In genomic region chr19:47865353-47865947, GRCm38 (mm10) we compare ENCODE assay signal across 8 mouse cellular contexts. TPM values are rescaled to one million over a fixed set of nuclear protein-coding genes. Genes with fewer than 3 reads are reported as not detected.
DNase-seq lines count a peak whose midpoint lies in the region; ATAC-seq and TF ChIP-seq lines count a peak whose summit lies in the region.

Gene Gsto2, plus strand, starts transcription at chr19:47865534.

- H3K27me3 ChIP-seq in G1E (ENCODE audit: insufficient read depth, low read length): 0 out of 2 replicates have a peak, but pooled peaks cover 7% of the 10 kb centered on the region
- H3K27me3 ChIP-seq in lung, embryonic 16.5 days (ENCODE audit: control insufficient read depth, insufficient read depth, low read depth, low read length): no peaks in the 10 kb centered on the region

- no peak for TF ChIP-seq CTCF in G1E (IDR thresholded peaks at IDR 0.05; ENCODE audit: low read depth, low read length)

- peaks cover 7% of the 10 kb centered on the region; the same call in 1 of the 2 replicates for H3K4me1 ChIP-seq in G1E (ENCODE audit: insufficient read depth, low read depth, low read length)
- peaks cover 7% of the 10 kb centered on the region; the same call in 1 of the 2 replicates for H3K4me1 ChIP-seq in lung, embryonic 16.5 days (replicated peaks; ENCODE audit: control insufficient read depth, insufficient read depth, low read length)

- peak within 1 kb of the TSS; percentile 72 for H3K4me3 ChIP-seq in G1E (ENCODE audit: low read depth, low read length)
- H3K4me3 ChIP-seq in lung, embryonic 16.5 days (ENCODE audit: low read length): peak within 1 kb of the TSS; percentile 79

- peak; percentile 90 for DNase-seq in G1E (ENCODE audit: low spot score)
- peak; percentile 92 for DNase-seq in cerebellum, adult 8-10 months
- DNase-seq in forelimb bud, embryonic 11.5 days (ENCODE audit: low read depth, low spot score): peak; percentile 95
- peak; percentile 79 for DNase-seq in layer of hippocampus, adult 9-10 months (ENCODE audit: low spot score)
- DNase-seq in ovary, postnatal 10 days (ENCODE audit: low spot score): peak; percentile 73
- DNase-seq in thymus, postnatal 10 days (ENCODE audit: low spot score in 2 of 2): peak; percentile 92 to 94

- H3K9me3 ChIP-seq in G1E (replicated peaks): peaks cover 9% of the 10 kb centered on the region; the same call in 1 of the 2 replicates
- H3K9me3 ChIP-seq in lung, embryonic 16.5 days (ENCODE audit: control insufficient read depth, low read length): no peaks in the 10 kb centered on the region

- WGBS in lung, embryonic 16.5 days: under 1% methylated on average over 49 of the region's 49 CpGs

- peak within 1 kb of the TSS; percentile 96 for H3K4me2 ChIP-seq in lung, embryonic 16.5 days (ENCODE audit: low read depth, low read length)

- peak within 1 kb of the TSS; percentile 88 for H3K9ac ChIP-seq in lung, embryonic 16.5 days (ENCODE audit: low read length)

- peaks cover 14% of the 10 kb centered on the region for H3K36me3 ChIP-seq in G1E (replicated peaks)
- no peaks in the 10 kb centered on the region; the same call in 1 of the 2 replicates for H3K36me3 ChIP-seq in lung, embryonic 16.5 days (ENCODE audit: control insufficient read depth, insufficient read depth, low read length)

- peak; percentile 96 for ATAC-seq in G1E (ENCODE audit: extremely low read depth, insufficient number of reproducible peaks, low FRiP score, poor library complexity, severe bottlenecking)
- ATAC-seq in hematopoietic stem cell, adult 5-6 weeks (replicated peaks in 1 of 2; ENCODE audit: insufficient read depth in 1 of 2, low FRiP score in 2 of 2, low TSS enrichment in 1 of 2, low read depth in 1 of 2, poor library complexity in 2 of 2, severe bottlenecking in 2 of 2): peak; percentile 99 to 100
- peak; percentile 100 for ATAC-seq in lung, embryonic 16.5 days (ENCODE audit: low read depth)

- H3K27ac ChIP-seq in lung, embryonic 16.5 days (ENCODE audit: low read length): peak within 1 kb of the TSS; percentile 79

RNA-seq across cellular contexts. Expression of gene Gsto2, which starts in this region (rescaled TPM):
- total RNA-seq in G1E (2014; fragmentation: Nextera tagmentation) (2.6 and 4.7 TPM in 2 replicates), G1E (2017) (0.58 and 0.76 TPM in 2 replicates)
- polyA plus RNA-seq in G1E (2012): 0.11 TPM in 1 of 2 replicates, not detected in the other
- not detected in 2 replicates for total RNA-seq in hematopoietic stem cell, adult 5-6 weeks (2017)
- 1.2 and 1.3 TPM in 2 replicates for polyA plus RNA-seq in lung, embryonic 16.5 days (2015; fragmentation: Nextera tagmentation; extraction: Ambion mirVana)

Comparison
In these comparisons a context has a peak if more than half of its experiments do, and no peak if none do; other contexts are left out.
1. Peak in every context shown above with its lines: DNase-seq, ATAC-seq, H3K4me3 ChIP-seq and H3K27ac ChIP-seq.
2. Peak in ATAC-seq in hematopoietic stem cell, adult 5-6 weeks; RNA of the gene not detected or under 1 TPM.